9 mouse cellular contexts compared by ENCODE assay signal in genomic region chr4:106778116-106778788, GRCm38 (mm10). TPM values are rescaled to one million over a fixed set of nuclear protein-coding genes. Genes with fewer than 3 reads are reported as not detected.
A peak's percentile ranks its signal among the peaks of the same experiment; 100 is the strongest.
DNase-seq lines count a peak whose midpoint lies in the region; ATAC-seq and TF ChIP-seq lines count a peak whose summit lies in the region.
"Had no signal": no experiment of that assay in that cellular context is flagged by ENCODE, and none has a peak within 500 bp of the region (broad histone marks: within the 10 kb centered on the region; RNA-seq: fewer than 3 reads in every experiment).

No protein-coding gene starts in this region.

- H3K36me3 ChIP-seq in forebrain, embryonic 14.5 days (ENCODE audit: control insufficient read depth, insufficient read depth, low read length): no peaks in the 10 kb centered on the region
- no peaks in the 10 kb centered on the region for H3K36me3 ChIP-seq in heart, embryonic 14.5 days (ENCODE audit: control insufficient read depth, insufficient read depth, low read length)
- H3K36me3 ChIP-seq in limb, embryonic 14.5 days (ENCODE audit: control insufficient read depth, insufficient read depth, low read length): no peaks in the 10 kb centered on the region
- no peaks in the 10 kb centered on the region for H3K36me3 ChIP-seq in midbrain, postnatal 0 days (ENCODE audit: insufficient read depth, low read length)

- no peak overlapping the region for H3K4me2 ChIP-seq in forebrain, embryonic 14.5 days (ENCODE audit: low read length)
- 0 out of 2 replicates have a peak overlapping the region, but pooled peaks have one; percentile 24 for H3K4me2 ChIP-seq in heart, embryonic 14.5 days (ENCODE audit: low read length)
- no peak overlapping the region for H3K4me2 ChIP-seq in limb, embryonic 14.5 days (replicated peaks; ENCODE audit: low read depth, low read length, severe bottlenecking)
- H3K4me2 ChIP-seq in midbrain, postnatal 0 days (ENCODE audit: low read depth, low read length, poor library complexity, severe bottlenecking): no peak overlapping the region

- peak; percentile 50 for TF ChIP-seq CTCF in midbrain, postnatal 0 days (IDR thresholded peaks at IDR 0.05)

- H3K27me3 ChIP-seq in forebrain, embryonic 14.5 days (replicated peaks; ENCODE audit: control insufficient read depth, insufficient read depth, low read length): no peaks in the 10 kb centered on the region
- no peaks in the 10 kb centered on the region for H3K27me3 ChIP-seq in heart, embryonic 14.5 days (ENCODE audit: control insufficient read depth, insufficient read depth, low read length)
- H3K27me3 ChIP-seq in limb, embryonic 14.5 days (ENCODE audit: control insufficient read depth, insufficient read depth, low read length): no peaks in the 10 kb centered on the region
- no peaks in the 10 kb centered on the region for H3K27me3 ChIP-seq in midbrain, postnatal 0 days (ENCODE audit: insufficient read depth, low read length)

- no peak overlapping the region; the same call in 1 of the 2 replicates for H3K9ac ChIP-seq in forebrain, embryonic 14.5 days (ENCODE audit: low read length)
- no peak overlapping the region for H3K9ac ChIP-seq in heart, embryonic 14.5 days (ENCODE audit: low read length)
- H3K9ac ChIP-seq in limb, embryonic 14.5 days (ENCODE audit: low read depth, low read length, severe bottlenecking): no peak overlapping the region
- H3K9ac ChIP-seq in midbrain, postnatal 0 days (replicated peaks; ENCODE audit: low read length, poor library complexity, severe bottlenecking): no peak overlapping the region

- DNase-seq in spleen, adult 18-20 months: peak; percentile 10 to 21
- DNase-seq in spleen, adult 12 weeks (ENCODE audit: low spot score): no peak
- DNase-seq in forebrain, embryonic 14.5 days (ENCODE audit: low spot score): peak; percentile 95
- DNase-seq in kidney, postnatal 10 days: peak; percentile 97
- DNase-seq in limb, embryonic 14.5 days (ENCODE audit: low spot score): peak; percentile 94
- DNase-seq in midbrain, postnatal 0 days (ENCODE audit: low spot score): peak; percentile 96
- DNase-seq in telencephalon, adult 2 months (ENCODE audit: low read depth, low spot score): peak; percentile 72

- WGBS in forebrain, embryonic 14.5 days: 28% methylated on average over 5 of the region's 5 CpGs
- WGBS in heart, embryonic 14.5 days: 41% methylated on average over 5 of the region's 5 CpGs
- WGBS in limb, embryonic 14.5 days: 47% methylated on average over 5 of the region's 5 CpGs
- 26% methylated on average over 5 of the region's 5 CpGs for WGBS in midbrain, postnatal 0 days

- no peak for TF ChIP-seq POLR2A in limb, embryonic 14.5 days (IDR thresholded peaks at IDR 0.05; ENCODE audit: borderline replicate concordance, extremely low read depth, insufficient read depth, insufficient read length)

- ATAC-seq in forebrain, embryonic 14.5 days: peak; percentile 86
- peak; percentile 94 for ATAC-seq in heart, embryonic 14.5 days (ENCODE audit: insufficient number of reproducible peaks, insufficient read depth, low FRiP score, low read depth)
- ATAC-seq in limb, embryonic 14.5 days (ENCODE audit: low FRiP score, low read depth): peak; percentile 91
- peak; percentile 88 for ATAC-seq in midbrain, postnatal 0 days (ENCODE audit: low FRiP score)

- H3K4me1 ChIP-seq in forebrain, embryonic 14.5 days (ENCODE audit: control insufficient read depth, insufficient read depth, low read length): peaks cover 22% of the 10 kb centered on the region
- peaks cover 22 to 25% of the 10 kb centered on the region in 2 experiments for H3K4me1 ChIP-seq in heart, embryonic 14.5 days (ENCODE audit: control insufficient read depth in 2 of 2, insufficient read depth in 2 of 2, low read length in 2 of 2)
- peaks cover 40% of the 10 kb centered on the region for H3K4me1 ChIP-seq in limb, embryonic 14.5 days (ENCODE audit: control insufficient read depth, insufficient read depth, low read length)
- H3K4me1 ChIP-seq in midbrain, postnatal 0 days (ENCODE audit: insufficient read depth, low read length): peaks cover 5% of the 10 kb centered on the region; the same call in 1 of the 2 replicates

- peak overlapping the region; percentile 56 for H3K27ac ChIP-seq in forebrain, embryonic 14.5 days (ENCODE audit: low read depth, low read length)
- peak overlapping the region; percentile 75 to 87 for H3K27ac ChIP-seq in heart, embryonic 14.5 days (replicated peaks in 1 of 2; ENCODE audit: control insufficient read depth in 1 of 2, insufficient read depth in 1 of 2, low read depth in 2 of 2, low read length in 2 of 2)
- H3K27ac ChIP-seq in limb, embryonic 14.5 days (replicated peaks; ENCODE audit: low read depth, low read length): peak overlapping the region; percentile 65
- H3K27ac ChIP-seq in midbrain, postnatal 0 days (ENCODE audit: low read depth, low read length): peak overlapping the region; percentile 78

- H3K4me3 ChIP-seq in forebrain, embryonic 14.5 days (ENCODE audit: low read depth, low read length): no peak overlapping the region
- H3K4me3 ChIP-seq in heart, embryonic 14.5 days (ENCODE audit: control insufficient read depth in 1 of 2, insufficient read depth in 1 of 2, low read depth in 1 of 2, low read length in 2 of 2): no peak overlapping the region
- no peak overlapping the region for H3K4me3 ChIP-seq in limb, embryonic 14.5 days (replicated peaks; ENCODE audit: low read length)
- no peak overlapping the region for H3K4me3 ChIP-seq in midbrain, postnatal 0 days (ENCODE audit: low read depth, low read length)

- no peaks in the 10 kb centered on the region for H3K9me3 ChIP-seq in forebrain, embryonic 14.5 days (replicated peaks; ENCODE audit: control insufficient read depth, low read length)
- H3K9me3 ChIP-seq in heart, embryonic 14.5 days (ENCODE audit: control insufficient read depth, low read length): no peaks in the 10 kb centered on the region
- no peaks in the 10 kb centered on the region for H3K9me3 ChIP-seq in limb, embryonic 14.5 days (ENCODE audit: control insufficient read depth, low read length)
- H3K9me3 ChIP-seq in midbrain, postnatal 0 days (ENCODE audit: low read length): no peaks in the 10 kb centered on the region

RNA-seq across cellular contexts. Expression of gene Acot11, which starts 26.5 kb away (rescaled TPM):
- polyA plus RNA-seq in forebrain, embryonic 14.5 days (2014; fragmentation: Nextera tagmentation; extraction: Ambion mirVana): 0.77 and 1.3 TPM in 2 replicates
- 5.0 and 6.0 TPM in 2 replicates for polyA plus RNA-seq in heart, embryonic 14.5 days (2014; fragmentation: Nextera tagmentation; extraction: Ambion mirVana)
- polyA plus RNA-seq in limb, embryonic 14.5 days (2012; rRNA removed): 6.1 and 6.7 TPM in 2 replicates
- 3.7 and 4.3 TPM in 2 replicates for polyA plus RNA-seq in limb, embryonic 14.5 days (2014; fragmentation: Nextera tagmentation; extraction: Ambion mirVana)
- total RNA-seq in midbrain, postnatal 0 days (2014; rRNA removed): 4.0 and 7.0 TPM in 2 replicates
- polyA plus RNA-seq in midbrain, postnatal 0 days (2015; fragmentation: Nextera tagmentation; extraction: Ambion mirVana): 1.8 and 2.1 TPM in 2 replicates

RNA-seq across cellular contexts. Expression of gene Fam151a, which starts 44.6 kb away (rescaled TPM):
- polyA plus RNA-seq in forebrain, embryonic 14.5 days (2014; fragmentation: Nextera tagmentation; extraction: Ambion mirVana): not detected in 2 replicates
- polyA plus RNA-seq in heart, embryonic 14.5 days (2014; fragmentation: Nextera tagmentation; extraction: Ambion mirVana): 0.13 and 0.32 TPM in 2 replicates
- 0.35 and 0.43 TPM in 2 replicates for polyA plus RNA-seq in limb, embryonic 14.5 days (2012; rRNA removed)
- polyA plus RNA-seq in limb, embryonic 14.5 days (2014; fragmentation: Nextera tagmentation; extraction: Ambion mirVana): 0.19 and 1.1 TPM in 2 replicates
- not detected in 2 replicates for total RNA-seq in midbrain, postnatal 0 days (2014; rRNA removed)
- not detected in 2 replicates for polyA plus RNA-seq in midbrain, postnatal 0 days (2015; fragmentation: Nextera tagmentation; extraction: Ambion mirVana)
- polyA plus RNA-seq: C2C12 had no signal

RNA-seq across cellular contexts. Expression of gene Mroh7, which starts 47.5 kb away (rescaled TPM):
- polyA plus RNA-seq in forebrain, embryonic 14.5 days (2014; fragmentation: Nextera tagmentation; extraction: Ambion mirVana): 0.09 and 0.18 TPM in 2 replicates
- 0.44 and 0.45 TPM in 2 replicates for polyA plus RNA-seq in heart, embryonic 14.5 days (2014; fragmentation: Nextera tagmentation; extraction: Ambion mirVana)
- 2.8 and 7.1 TPM in 2 replicates for polyA plus RNA-seq in limb, embryonic 14.5 days (2012; rRNA removed)
- polyA plus RNA-seq in limb, embryonic 14.5 days (2014; fragmentation: Nextera tagmentation; extraction: Ambion mirVana): 0.35 and 0.63 TPM in 2 replicates
- 1.1 and 1.3 TPM in 2 replicates for total RNA-seq in midbrain, postnatal 0 days (2014; rRNA removed)
- polyA plus RNA-seq in midbrain, postnatal 0 days (2015; fragmentation: Nextera tagmentation; extraction: Ambion mirVana): 0.59 and 0.64 TPM in 2 replicates
- polyA plus RNA-seq: C2C12 had no signal
